Mouse (Mus musculus): Measurements from ENCODE around the gene Usp54.

- TF ChIP-seq MAFK (IDR thresholded peaks at IDR 0.05; ENCODE audit: insufficient read depth, low read depth, low read length), result no peak
- no peak for TF ChIP-seq HCFC1 (IDR thresholded peaks at IDR 0.05; ENCODE audit: borderline replicate concordance, insufficient read depth, low read length)
These were observed 90.7 kb downstream of the Usp54 start for GRCm38 (mm10) chr14:20550136-20550535.
